Mouse (Mus musculus) lung, postnatal 14 days (tissue): ENCODE results near the gene Atp6v0a1.
A peak's percentile ranks its signal among the peaks of the same experiment; 100 is the strongest.

Source experiments
- DNase-seq: peaks from one replicate; pipeline ENCODE4 v3.0.0; 2021

Atp6v0a1 gene

DNA sequence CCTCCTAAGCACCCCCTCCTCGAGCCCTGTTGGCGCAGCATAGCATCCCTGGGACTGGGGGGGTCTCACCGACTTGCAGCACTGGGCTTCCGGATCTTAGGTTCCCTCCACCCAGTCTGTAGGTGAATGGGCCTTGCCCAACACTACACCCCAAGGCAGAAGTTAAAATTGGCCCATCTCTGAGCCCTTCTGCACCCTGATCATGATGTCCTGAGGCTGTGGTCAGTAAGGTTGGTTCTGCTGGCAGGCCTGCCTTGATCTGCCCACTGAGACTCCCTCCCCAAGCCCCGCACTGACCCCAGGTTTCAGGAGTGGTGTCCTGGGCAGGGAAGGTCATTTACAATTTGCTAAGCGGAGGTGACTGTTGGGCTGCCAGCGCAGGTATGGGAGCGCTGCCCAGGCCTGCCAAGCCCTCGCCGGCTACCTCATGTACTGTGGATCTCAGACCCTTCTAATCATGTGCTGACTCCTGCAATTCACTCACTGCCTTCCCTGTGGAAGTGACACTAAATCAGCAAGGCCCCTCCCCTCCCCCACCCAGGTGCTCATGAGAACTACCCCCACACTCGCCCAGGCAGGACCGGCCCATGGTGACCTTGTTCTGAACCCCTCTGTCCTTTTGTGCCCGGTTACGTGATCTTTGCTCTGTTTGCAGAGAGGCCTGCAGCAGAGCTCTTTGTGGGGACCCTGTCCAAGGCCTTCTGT, 53.9 kb downstream of the Atp6v0a1 start:
- no peak for DNase-seq

DNA sequence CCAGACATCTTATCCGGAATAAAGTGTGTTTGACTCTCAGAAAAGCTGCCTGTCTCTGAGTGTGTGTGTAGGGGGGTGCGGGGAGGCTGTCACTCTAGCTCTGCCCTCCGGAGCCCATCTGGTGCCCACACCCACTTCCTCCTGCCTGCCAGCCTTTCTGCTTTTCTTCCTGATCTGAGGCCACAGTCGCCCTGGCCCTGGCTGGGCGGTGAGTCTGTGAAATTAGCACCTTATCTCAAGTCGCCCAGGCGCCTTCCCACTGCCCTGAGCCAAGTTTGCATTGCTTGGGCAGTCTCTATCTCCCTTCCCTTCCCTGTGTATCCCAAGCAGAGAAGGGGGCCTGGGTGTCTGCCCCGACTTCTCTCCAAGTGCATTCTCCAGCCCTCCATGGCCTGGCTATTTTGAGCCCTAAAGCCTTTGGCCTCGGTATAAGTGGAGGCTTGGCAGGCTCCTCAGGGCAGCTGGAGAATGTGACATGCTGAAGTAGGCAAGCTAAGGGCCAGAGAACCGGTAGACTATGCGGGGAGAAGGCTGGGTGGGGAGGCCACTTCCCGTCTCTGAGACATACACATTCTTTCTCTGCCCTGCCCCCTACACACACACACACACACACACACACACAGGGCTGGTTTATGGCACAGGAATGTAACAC, 54.5 kb downstream of the Atp6v0a1 start:
- DNase-seq: peak; percentile 79

GRCm38 (mm10) chr11:101064462-101064861, 55.2 kb downstream of the Atp6v0a1 start:
- no peak for DNase-seq

- DNase-seq: no peak
Measured at GRCm38 (mm10) chr11:101065002-101065401, 55.8 kb downstream of the Atp6v0a1 start.

DNA sequence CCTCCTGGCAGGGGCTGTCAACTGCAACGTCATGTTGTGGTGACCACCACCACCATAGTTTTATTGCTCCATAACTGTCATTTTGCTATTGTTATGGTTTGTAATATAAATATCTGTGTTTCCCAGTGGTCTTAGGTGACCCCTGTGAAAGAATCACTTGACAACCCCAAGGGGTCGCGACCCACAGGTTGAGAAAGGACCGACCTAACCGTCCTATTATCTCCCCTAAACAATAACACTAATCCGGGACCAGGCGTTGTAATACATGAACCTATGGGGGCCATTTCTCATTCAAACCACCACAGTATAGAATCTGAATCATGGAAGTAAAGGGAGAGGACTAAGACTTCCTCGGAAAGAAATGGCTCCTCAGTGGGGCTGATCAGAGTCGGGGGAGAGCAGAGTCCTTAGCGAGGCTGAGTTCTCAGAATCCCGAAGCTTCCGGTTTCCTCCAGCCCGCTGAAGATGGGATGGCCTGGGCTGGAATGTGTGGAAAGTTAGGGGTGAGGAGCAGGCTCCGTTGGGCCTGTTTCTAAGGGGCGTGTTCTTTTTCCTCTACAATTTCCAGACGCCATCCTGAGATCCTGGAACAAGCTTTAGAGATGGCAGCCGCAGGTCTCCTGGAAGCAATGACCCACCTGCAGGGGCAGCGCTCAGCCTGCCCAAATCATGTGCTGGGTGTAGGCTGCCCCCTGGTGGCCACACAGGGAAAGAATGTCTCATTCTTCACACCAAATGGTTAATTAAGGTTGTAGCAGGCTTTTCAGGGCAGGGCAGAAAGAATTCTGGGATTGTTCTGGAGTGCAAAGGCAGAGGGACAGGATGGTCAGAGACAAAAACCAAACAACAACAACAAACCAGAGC, 57.5 kb downstream of the Atp6v0a1 start:
- peak; percentile 89 for DNase-seq

GRCm38 (mm10) chr11:101069391-101070188, 60.3 kb downstream of the Atp6v0a1 start, which contains the start of gene Naglu:
Naglu (plus strand) TSS chr11:101070012.
- peak; percentile 96 for DNase-seq

DNA sequence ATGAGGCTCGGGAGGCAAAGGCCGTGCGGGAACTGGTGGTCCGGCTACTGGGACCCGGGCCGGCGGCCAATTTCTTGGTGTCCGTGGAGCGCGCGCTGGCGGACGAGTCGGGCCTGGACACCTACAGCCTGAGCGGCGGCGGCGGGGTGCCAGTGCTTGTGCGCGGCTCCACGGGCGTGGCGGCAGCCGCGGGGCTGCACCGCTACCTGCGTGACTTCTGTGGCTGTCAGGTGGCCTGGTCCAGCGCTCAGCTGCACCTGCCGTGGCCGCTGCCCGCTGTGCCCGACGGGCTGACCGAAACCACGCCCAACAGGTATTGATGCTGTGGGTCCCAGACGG, 60.9 kb downstream of the Atp6v0a1 start:
- DNase-seq: no peak

DNA sequence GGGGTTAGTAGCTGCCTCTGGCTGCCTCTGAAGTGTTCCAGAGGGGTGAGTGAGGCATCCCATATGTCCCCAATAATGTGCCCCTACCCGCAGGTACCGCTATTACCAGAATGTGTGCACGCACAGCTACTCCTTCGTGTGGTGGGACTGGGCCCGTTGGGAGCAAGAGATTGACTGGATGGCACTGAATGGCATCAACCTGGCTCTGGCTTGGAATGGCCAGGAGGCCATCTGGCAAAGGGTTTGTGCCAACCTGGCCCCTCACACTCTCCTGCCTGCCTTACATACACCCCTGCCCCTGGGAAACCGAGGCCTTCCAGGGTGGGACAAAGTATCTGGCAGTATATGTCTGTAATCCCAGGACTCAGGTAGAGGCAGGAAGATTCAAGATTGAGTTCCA, 61.7 kb downstream of the Atp6v0a1 start:
- no peak for DNase-seq

DNA sequence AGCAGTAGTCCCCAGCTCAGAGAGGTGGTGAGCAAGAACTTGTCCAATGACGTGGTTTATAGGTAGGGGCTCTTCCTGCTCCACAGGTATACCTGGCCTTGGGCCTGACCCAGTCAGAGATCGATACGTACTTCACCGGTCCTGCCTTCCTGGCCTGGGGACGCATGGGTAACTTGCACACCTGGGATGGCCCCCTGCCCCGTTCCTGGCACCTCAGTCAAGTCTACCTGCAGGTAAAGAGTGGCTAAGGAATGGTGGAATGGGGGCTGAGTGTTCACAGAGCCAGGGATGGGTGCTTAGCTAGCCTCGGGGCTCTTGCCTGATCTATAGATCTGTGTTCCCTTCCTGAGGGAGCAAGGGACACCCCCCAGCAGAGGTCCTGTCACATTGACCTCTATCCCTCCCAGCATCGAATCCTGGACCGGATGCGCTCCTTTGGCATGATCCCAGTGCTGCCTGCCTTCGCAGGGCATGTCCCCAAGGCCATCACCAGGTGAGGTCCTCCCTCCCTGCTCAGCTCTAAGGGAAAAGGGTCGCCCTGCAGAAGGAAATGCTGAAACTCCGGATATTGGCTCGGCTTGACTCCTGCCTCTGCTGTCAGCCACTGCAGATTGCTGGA, 62.7 kb downstream of the Atp6v0a1 start:
- DNase-seq: no peak

GRCm38 (mm10) chr11:101078121-101078520, 68.9 kb downstream of the Atp6v0a1 start, which contains the start of gene Hsd17b1:
Hsd17b1 (plus strand) TSS chr11:101078411.
- DNase-seq: no peak

DNA sequence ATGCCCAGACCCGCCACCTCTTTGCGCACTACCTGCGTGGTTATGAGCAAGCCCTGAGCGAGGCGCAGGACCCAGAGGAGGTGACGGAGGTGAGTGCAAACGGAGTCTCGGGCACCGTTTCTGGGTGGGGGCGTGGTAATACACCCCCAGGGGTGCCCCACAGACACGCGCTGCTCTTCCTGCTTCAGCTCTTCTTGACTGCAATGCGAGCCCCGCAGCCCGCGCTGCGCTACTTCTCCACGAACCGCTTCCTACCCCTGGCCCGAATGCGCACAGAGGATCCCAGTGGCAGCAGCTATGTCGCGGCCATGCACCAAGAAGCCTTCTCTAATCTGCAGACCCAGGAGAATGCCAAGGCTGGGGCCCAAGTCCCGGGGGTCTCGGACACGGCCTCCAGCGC, 70.5 kb downstream of the Atp6v0a1 start:
- no peak for DNase-seq

- no peak for DNase-seq
Measured at GRCm38 (mm10) chr11:101080421-101080820, 71.2 kb downstream of the Atp6v0a1 start.

DNA sequence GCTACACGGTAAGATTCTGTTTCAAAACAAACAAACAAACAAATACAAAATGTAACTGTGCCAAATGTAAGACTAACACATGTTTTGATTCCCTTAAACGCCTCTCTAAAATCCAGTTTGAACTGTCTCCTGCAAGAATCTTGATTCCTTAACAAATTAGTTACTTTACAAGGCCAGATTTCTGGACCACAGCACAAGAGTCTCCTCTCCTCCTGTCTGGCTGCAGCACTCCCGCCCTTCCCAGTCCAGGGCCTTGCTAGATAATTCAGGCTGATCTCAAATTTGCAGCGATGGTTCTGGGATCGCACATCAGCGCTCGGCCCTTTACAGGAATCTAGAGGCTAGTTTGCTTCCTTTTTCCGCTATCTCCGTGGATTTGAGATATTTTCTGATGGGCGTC, 72.4 kb downstream of the Atp6v0a1 start:
- DNase-seq: no peak

DNA sequence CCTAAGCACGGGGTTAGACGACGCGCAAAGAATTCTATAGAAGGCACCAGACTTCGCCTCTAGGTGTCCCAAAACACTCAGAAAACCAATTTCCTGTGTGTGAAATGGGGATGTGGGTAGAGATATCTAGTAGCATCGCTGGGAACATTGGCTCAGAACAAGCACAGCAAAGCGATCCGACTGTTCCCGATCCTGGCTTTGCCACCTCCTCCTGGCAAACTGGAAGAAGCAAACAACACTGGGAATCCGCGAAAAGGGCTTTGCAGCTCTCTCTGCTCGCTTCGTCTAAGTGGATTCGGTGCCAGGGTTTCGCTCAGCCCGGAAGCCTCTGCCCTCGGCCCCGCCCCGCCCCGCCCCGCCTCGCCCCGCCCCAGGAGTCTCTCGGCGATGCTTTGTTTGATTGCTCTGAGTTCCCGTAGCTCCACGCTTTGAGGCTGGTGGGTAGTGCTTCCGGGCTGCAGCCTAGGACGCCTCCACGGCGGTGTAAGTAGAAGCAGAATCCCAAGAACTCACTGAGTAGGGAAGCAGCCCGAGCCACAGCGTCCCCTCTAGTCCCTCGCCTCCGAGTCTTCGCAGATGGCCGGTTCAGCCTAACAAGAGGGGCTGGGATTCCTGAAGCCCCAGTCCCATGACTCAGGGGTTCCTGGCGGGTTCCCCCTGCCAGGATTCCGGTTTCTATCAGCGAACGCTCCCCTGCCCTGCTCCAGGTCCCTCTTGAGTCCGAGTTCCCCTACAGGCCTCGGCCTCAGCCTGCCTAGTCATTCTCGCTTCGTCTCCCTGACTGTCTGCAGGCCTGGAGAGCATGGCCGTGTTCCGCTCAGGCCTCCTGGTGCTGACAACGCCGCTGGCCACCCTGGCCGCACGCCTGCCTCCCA, 73.2 kb downstream of the Atp6v0a1 start, which contains the start of gene Coasy:
Gene Coasy (plus strand): TSS at position 358 of the 875 bp plus-strand sequence.
- DNase-seq: peak; percentile 85

DNA sequence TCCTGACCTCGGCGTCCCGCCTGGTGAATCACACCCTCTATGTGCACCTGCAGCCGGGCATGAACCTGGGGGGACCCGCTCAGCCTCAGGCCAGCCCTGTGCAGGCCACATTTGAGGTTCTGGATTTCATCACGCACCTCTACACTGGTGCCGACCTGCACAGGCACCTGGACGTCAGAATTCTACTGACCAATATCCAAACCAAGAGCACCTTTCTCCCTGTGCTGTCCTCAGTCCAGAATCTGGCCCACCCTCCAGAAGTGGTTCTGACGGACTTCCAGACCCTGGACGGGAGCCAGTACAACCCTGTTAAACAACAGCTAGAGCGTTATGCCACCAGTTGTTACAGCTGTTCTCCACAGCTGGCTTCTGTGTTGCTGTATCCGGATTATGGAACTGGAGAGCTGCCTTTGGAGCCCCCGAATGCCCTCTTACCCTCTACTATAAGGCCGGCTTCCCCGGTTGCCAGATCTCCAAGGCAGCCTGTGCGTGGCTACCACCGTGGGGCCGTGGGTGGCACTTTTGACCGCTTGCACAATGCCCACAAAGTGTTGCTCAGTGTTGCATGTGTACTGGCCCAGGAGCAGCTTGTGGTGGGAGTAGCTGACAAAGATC, 73.9 kb downstream of the Atp6v0a1 start:
- DNase-seq: no peak

DNA sequence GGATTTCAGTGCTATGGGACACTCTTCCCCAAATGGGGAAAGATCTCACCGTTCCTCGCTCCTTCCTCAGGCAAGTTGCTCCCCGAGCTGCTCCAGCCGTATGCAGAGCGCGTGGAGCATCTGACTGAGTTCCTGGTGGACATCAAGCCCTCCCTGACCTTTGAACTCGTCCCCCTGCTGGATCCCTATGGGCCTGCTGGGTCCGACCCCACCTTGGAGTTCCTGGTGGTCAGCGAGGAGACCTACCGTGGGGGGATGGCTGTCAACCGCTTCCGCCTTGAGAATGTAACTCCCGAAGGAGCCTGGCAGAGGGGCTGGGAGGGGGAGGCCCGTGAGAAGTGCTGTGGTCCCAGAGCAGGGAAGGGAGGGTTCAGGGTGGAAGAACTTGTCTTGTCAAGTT, 75.0 kb downstream of the Atp6v0a1 start:
- DNase-seq: no peak

GRCm38 (mm10) chr11:101084811-101085210, 75.6 kb downstream of the Atp6v0a1 start:
- DNase-seq: no peak

- DNase-seq: no peak
Measured at GRCm38 (mm10) chr11:101085617-101086322, 76.5 kb downstream of the Atp6v0a1 start.

- no peak for DNase-seq
Measured at GRCm38 (mm10) chr11:101086323-101086674, 77.0 kb downstream of the Atp6v0a1 start.
